Mouse (Mus musculus) gastrocnemius, postnatal 36 days (tissue): ENCODE results near the gene Tecpr1. TPM values are rescaled to one million over a fixed set of nuclear protein-coding genes. Genes with fewer than 3 reads are reported as not detected.

Experiments used
- DNase-seq, 2 experiments: peaks; one replicate each; pipeline ENCODE4 v3.0.0; 2022
- intact Hi-C: fragments of 180-260 bp; cut with DNase I; formaldehyde crosslinking; loops from one replicate; pipeline ENCODE4 v1.15.1; 2025
- total RNA-seq, 2 experiments: library from RNA; stranded (reverse); gene quantifications; 2 replicates each; pipeline ENCODE4 v1.2.3; 2021

The Tecpr1 gene
- total RNA-seq, 2 experiments from 2014 or later: 14.0 to 14.2 TPM

GRCm38 (mm10) chr5:144254811-144255631 lies 31.6 kb upstream of the Tecpr1 start:
- DNase-seq: peak; percentile 77
- intact Hi-C loops: loop anchor here (5.0 kb wide), 2 partner anchors 33 to 102 kb away; partner anchors contain the start of genes Baiap2l1 and Tecpr1

DNA sequence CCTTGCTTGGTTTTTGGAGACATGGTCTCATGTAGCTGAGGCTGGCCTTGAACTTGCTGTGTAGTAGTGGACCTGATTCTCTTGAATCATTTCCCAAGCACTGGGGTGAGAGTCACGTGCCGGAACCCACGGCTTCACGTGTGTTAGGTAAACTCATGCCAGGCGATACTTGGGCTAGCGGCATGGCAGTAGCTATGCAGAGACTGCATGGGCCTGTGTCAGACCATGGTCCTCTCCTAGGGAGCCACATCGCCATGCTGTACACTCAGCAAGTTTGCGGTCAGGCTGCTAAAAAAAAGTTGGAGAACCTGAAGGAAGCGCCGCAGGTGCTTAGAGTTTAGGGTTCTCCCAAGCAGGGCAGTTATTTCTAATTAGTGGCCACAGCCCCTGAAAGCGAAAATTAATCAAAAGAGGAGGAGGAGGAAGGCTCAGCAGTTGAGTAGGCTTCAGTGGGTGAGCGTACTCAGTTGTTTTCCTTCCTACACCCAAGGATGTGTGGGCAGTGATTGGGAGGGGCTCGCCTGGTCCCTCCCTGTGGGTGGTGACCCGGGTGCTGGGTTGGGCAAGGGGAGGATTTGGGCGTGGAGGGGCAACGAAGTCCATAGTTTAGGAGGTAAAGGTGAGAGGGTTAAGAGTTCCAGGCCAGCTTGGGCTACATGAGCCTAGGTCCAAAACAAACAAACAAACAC lies 30.9 kb upstream of the Tecpr1 start:
- DNase-seq: peak; percentile 46 to 51
- intact Hi-C loops: no loop called here

DNA sequence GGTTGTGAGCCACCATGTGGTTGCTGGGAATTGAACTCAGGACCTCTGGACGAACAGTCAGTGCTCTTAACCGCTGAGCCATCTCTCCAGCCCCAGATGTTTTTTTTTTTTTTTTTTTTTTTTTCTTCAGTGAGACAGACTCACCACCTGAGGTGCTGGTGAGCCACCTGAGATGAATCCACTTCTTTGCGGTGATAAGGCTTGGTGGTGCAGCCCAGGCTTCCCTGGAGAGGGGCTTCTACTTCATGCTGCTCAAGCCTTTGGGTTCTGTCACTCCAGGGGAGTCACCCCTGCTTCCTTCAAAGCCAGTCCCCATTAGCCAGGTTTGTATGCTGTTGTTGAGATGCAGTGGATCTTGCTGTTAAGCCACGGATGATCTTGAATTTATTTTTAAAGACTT lies 29.8 kb upstream of the Tecpr1 start:
- intact Hi-C loops: no loop called here
- DNase-seq: no peak

DNA sequence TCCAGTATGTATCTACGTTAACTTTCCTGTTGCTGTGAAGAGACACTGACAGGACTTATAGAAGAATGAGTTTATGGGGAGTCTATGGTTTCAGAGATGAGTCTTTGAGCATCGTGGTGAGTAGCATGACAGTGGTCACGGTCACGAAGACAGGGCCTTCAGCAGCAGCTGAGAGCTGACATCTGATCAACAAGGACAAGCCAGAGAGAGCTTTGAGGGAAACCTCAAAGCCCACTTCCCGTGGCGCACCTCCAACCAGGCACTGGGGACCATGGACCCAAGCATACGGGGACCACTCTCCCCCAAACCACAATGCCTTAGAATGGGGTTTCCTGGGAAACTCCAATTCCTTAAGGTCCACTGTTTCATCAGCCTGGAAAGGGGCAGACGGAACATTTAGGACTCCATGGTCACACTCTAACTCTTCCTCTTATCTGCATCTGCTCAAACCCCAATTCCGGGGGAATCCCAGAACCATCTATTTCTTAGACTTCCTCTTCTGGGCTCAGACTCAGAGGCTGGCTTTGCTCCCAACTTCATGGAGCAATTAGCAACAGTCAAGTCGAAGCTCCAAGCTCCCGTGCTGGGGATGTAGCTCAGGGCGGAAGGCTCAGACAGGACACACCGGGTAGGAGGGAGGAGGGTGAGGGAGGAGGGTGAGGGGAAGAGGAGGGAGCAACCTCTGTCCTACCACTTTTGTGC lies 28.6 kb upstream of the Tecpr1 start:
- intact Hi-C loops: no loop called here
- no peak for DNase-seq

DNA sequence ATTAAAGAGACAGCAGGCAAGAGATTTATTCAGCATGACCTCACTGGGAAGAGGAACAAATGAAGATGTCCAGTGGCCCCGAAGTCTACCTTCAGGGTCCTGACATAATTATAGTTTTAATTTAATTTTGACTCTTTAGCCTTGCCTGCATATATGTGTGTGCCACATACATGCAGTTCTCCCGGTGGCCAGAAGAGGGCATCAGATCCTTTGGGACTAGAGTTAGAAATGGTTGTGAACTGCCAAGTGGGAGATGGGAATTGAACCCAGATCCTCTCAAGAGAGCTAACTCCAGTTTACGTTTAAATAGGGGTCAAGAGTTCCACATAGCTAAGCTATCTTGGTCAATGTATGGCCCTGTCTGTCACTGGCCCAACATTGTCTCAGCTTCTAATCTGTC lies 26.5 kb upstream of the Tecpr1 start:
- intact Hi-C loops: no loop called here
- DNase-seq: no peak

- no peak for DNase-seq
- intact Hi-C loops: no loop called here
Measured at GRCm38 (mm10) chr5:144247906-144248585, 24.6 kb upstream of the Tecpr1 start.

- DNase-seq: no peak
- intact Hi-C loops: no loop called here
Measured at GRCm38 (mm10) chr5:144247307-144247706, 23.9 kb upstream of the Tecpr1 start.

DNA sequence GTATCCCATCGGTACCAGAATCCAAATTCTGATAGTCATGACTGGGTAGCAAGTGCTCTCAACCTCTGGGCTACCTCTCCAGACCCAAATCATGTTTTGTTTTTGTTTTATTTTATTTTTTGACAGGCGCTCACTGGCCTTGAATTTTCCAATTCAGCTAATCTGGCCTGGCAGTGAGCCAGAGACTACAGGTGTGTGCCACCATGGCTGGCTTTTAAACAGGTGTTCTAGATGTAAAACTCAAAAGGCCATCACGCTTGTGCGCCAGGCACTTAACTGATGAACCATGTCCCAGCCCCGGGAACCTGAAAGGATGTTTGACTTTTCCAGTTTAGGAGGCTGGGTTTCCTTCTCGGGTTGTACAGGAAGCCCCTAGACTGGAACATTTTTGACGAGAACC lies 23.3 kb upstream of the Tecpr1 start:
- DNase-seq: no peak
- intact Hi-C loops: no loop called here

- intact Hi-C loops: no loop called here
- no peak for DNase-seq
Measured at GRCm38 (mm10) chr5:144245592-144245991, 22.2 kb upstream of the Tecpr1 start.

DNA sequence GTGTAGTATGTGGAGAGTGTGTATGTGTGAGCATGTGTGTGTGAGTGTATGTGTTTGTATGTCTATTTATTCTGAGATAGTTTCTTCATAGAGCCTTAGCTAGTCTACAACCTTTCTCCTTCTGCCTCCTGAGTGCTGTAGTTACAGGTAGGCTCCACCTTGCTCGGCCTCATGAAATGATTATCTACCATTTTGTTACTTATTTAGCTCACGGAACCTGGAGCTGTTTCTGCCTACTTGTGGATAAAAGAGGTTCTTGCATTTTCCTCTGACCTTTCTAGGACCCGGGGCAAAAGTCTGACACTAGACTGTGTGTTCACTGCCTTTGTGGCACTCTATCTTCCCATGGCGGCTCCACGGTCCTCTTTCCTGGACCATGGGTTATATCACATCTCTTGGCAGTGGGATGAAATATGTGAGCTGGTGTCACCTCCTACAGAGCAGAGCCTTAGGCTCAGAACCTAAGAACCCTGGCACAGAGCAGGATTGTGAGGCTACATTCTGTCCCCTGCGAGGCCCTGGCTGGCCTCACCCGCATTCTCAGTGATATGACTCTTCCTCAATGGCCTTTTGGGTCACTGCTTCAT lies 20.6 kb upstream of the Tecpr1 start, which contains the start of gene Bri3:
Bri3 (plus strand) TSS at position 537 of the 587 bp plus-strand sequence.
- no peak for DNase-seq
- intact Hi-C loops: no loop called here

GRCm38 (mm10) chr5:144238969-144239368 lies 15.6 kb upstream of the Tecpr1 start:
- DNase-seq: no peak
- intact Hi-C loops: no loop called here

DNA sequence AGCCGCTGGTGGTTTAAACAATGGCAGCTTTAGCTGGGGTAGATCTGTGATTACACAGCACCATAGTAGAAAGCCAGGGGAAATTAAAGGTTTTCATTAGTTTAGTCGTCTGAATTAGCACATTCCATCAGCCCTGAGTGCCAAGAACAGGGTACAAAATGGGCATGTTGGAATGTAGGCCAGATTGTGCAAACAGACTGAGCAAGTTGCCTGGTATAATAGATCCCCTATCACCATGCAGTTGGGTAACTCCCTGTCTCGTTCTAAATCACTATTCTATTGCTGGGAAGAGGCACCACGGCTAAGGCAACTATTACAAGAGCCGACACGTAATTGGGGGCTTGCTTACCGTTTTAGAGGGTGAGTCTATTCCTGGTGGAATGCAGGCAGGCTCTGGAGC lies 11.3 kb upstream of the Tecpr1 start:
- intact Hi-C loops: no loop called here
- DNase-seq: no peak

- intact Hi-C loops: no loop called here
- DNase-seq: no peak
Measured at GRCm38 (mm10) chr5:144234222-144234621, 10.8 kb upstream of the Tecpr1 start.

GRCm38 (mm10) chr5:144232531-144232930 lies 9.1 kb upstream of the Tecpr1 start:
- DNase-seq: no peak
- intact Hi-C loops: no loop called here

GRCm38 (mm10) chr5:144231410-144231809 lies 8.0 kb upstream of the Tecpr1 start:
- intact Hi-C loops: no loop called here
- DNase-seq: no peak

DNA sequence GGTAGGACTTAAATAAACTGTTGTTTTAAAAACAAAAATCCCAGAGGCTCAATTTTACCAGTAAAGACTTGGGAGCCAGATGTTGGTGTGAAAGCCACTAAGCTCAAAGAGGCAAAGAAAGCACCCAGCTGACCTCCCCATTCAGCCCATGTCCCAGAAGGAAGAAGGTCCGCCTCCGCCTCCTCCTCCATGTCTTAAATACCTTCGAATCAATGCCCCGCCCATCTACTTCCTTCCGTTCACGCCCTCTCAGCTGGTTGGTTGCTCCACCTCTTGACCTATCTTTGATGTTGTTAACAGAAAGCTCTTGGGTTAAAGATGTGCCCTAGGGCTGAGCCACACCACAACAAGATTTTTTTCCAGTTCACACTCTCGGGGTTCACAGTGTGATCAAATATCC lies 6.8 kb upstream of the Tecpr1 start:
- no peak for DNase-seq
- intact Hi-C loops: no loop called here

GRCm38 (mm10) chr5:144226220-144226619 lies 2.8 kb upstream of the Tecpr1 start:
- no peak for DNase-seq
- intact Hi-C loops: no loop called here

DNA sequence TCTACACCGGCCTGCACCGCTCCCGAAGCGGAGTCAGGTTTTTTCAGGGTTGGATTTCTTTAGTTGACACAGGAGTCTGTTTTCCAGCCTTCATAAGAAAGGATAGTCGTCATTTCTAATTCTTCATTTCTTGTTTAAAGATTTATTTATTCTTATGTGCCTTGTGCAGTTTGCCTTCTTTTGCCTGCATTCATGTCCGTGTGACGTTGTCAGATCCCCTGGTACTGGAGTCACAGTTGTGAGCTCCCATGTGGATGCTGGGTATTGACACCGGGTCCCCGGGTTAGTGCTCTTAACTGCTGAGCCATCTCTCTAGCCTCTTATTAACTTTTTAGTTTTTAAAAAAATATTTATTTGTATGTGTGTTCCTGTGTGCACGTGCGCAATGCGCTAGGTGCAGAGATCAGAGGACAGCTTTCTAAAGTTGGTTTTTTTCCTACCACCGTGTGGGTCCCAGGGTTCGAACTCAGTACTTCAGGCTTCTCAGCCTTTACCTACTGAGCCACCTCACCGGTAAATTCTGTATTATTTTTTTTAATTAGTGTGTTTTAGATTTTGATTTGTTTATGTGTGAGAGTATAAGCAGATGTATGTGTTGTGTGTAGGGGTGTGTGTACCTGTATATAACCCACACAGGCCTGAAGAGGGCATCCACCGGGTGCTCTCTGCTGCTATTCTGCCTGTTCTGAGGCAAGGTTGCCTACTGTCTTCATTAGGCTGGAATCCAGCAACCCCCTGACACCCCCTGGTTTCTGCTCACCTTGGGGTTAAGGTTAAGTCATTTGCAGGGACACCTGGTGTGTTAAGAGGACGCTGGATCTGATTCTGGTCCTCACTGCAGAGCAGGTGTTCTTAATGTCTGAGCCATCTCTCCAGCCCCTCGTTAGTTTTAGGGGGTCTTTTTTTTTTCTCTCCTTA lies 743 bp upstream of the Tecpr1 start:
- intact Hi-C loops: loop anchor here (5.0 kb wide), 1 partner anchor 33 kb away; no protein-coding TSS in a partner anchor
- no peak for DNase-seq
